Mouse (Mus musculus): ENCODE data around the gene Gm45021. TPM values are rescaled to one million over a fixed set of nuclear protein-coding genes. Genes with fewer than 3 reads are reported as not detected.
A peak's percentile ranks its signal among the peaks of the same experiment; 100 is the strongest.

The Gm45021 gene
- polyA plus RNA-seq, 1 experiment from 2014 or later: not detected

GRCm38 (mm10) chr6:48626464-48626863 is 37.1 kb downstream of the Gm45021 start, which contains the start of gene AI854703:
AI854703 (plus strand) TSS chr6:48626764.
- H3K4me3 ChIP-seq: peak within 1 kb of the TSS; percentile 46
- peaks cover 7% of the 10 kb centered on the region; the same call in 1 of the 2 replicates for H3K36me3 ChIP-seq (ENCODE audit: poor library complexity, severe bottlenecking)
- WGBS: 24% methylated on average over 8 of the region's 8 CpGs
- ATAC-seq: no peak
- no peaks in the 10 kb centered on the region for H3K9me3 ChIP-seq (replicated peaks)
- H3K4me2 ChIP-seq: peak within 1 kb of the TSS; percentile 77
- no peak within 1 kb of the TSS for H3K27ac ChIP-seq
- peaks cover 50% of the 10 kb centered on the region for H3K27me3 ChIP-seq
- peak within 1 kb of the TSS; percentile 64 for H3K9ac ChIP-seq
- H3K4me1 ChIP-seq: peaks cover 20% of the 10 kb centered on the region

GRCm38 (mm10) chr6:48626984-48627383 is 37.6 kb downstream of the Gm45021 start:
- H3K4me2 ChIP-seq: peak overlapping the region; percentile 77
- H3K9me3 ChIP-seq (replicated peaks): no peaks in the 10 kb centered on the region
- H3K27me3 ChIP-seq: peaks cover 50% of the 10 kb centered on the region
- peaks cover 2% of the 10 kb centered on the region; the same call in 1 of the 2 replicates for H3K36me3 ChIP-seq (ENCODE audit: poor library complexity, severe bottlenecking)
- ATAC-seq: peak; percentile 66
- H3K27ac ChIP-seq: no peak overlapping the region
- peaks cover 20% of the 10 kb centered on the region for H3K4me1 ChIP-seq
- under 1% methylated on average over 32 of the region's 32 CpGs for WGBS
- H3K4me3 ChIP-seq: peak overlapping the region; percentile 46
- peak overlapping the region; percentile 64 for H3K9ac ChIP-seq

- no peak for ATAC-seq
Measured at GRCm38 (mm10) chr6:48627511-48627924, 38.1 kb downstream of the Gm45021 start.

DNA sequence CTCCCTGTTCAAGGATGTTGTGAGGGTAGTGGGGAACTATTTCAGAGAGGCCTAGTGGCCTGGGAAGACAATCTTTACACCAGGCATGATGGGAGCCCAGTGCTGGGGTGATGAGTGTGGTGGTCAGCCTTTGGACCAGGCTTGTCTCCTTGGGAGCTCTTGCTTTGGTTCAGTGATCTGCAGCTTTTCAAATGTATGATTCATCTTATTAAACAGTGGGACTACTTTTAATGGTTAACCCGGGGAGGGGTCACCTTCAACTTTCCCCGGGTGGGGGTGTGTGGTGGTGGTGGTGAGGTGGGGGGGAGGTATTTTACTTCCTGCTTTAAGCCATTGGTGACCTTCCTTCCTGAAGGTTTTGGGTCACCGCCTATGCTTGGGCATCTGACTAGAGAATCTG is 39.0 kb downstream of the Gm45021 start:
- 0 out of 2 replicates have a peak overlapping the region, but pooled peaks have one; percentile 72 for H3K4me2 ChIP-seq
- H3K4me1 ChIP-seq: peaks cover 20% of the 10 kb centered on the region
- H3K4me3 ChIP-seq: no peak overlapping the region
- H3K9me3 ChIP-seq (replicated peaks): no peaks in the 10 kb centered on the region
- no peak overlapping the region for H3K9ac ChIP-seq
- H3K36me3 ChIP-seq (ENCODE audit: poor library complexity, severe bottlenecking): no peaks in the 10 kb centered on the region
- H3K27ac ChIP-seq: no peak overlapping the region
- WGBS: 80% methylated on average over 3 of the region's 3 CpGs
- peaks cover 50% of the 10 kb centered on the region for H3K27me3 ChIP-seq
- no peak for ATAC-seq

More at GRCm38 (mm10) chr6:48627511-48627924, 38.1 kb downstream of the Gm45021 start:
- peak overlapping the region; percentile 64 for H3K9ac ChIP-seq
- H3K4me1 ChIP-seq: peaks cover 20% of the 10 kb centered on the region
- no peaks in the 10 kb centered on the region for H3K9me3 ChIP-seq (replicated peaks)
- H3K27me3 ChIP-seq: peaks cover 50% of the 10 kb centered on the region
- peak overlapping the region; percentile 46 for H3K4me3 ChIP-seq
- no peak overlapping the region for H3K27ac ChIP-seq
- no peaks in the 10 kb centered on the region for H3K36me3 ChIP-seq (ENCODE audit: poor library complexity, severe bottlenecking)
- WGBS: 3% methylated on average over 7 of the region's 7 CpGs
- H3K4me2 ChIP-seq: peak overlapping the region; percentile 77

DNA sequence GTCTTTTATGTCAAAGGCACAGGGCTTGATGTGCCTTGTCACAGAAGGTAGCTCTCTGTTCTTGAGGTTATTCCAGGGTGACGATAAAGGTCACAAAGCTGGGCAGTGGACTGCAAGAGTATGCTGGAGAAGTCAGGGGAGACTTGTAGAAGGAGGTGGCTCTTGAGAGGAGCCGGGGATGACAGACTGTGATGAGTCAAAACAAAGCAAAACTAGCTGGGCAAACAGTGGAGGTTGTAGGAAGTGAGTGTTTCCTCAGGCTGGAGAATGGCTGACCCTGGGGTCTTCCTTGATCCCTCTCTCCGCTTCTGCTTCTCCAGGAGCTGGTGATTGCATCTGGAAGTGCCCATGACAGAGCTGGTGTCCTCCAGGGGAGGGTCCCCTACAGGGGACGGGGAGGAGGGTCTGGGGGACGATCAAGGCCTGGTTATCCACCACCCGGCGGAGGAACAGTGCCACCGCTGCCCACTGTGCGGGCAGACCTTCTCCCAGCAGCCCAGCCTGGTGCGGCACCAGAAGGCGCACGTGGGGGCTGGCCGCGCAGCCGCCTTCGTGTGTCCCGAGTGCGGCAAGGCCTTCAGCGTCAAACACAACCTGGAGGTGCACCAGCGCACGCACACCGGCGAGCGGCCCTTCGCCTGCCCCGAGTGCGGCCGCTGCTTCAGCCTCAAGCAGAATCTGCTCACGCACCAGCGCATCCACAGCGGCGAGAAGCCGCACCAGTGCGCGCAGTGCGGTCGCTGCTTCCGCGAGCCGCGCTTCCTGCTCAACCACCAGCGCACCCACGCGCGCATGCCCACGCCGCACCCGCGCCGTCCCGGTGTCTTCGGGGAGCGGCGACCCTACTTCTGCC is 39.6 kb downstream of the Gm45021 start:
- Histone ChIP-seq H3K27me3 (peaks cover 50% of the 10 kb centered on the region), H3K27ac (no peak overlapping the region), H3K36me3 (ENCODE audit: poor library complexity, severe bottlenecking) (no peaks in the 10 kb centered on the region), H3K4me1 (peaks cover 20% of the 10 kb centered on the region), H3K9me3 (replicated peaks) (no peaks in the 10 kb centered on the region), H3K9ac (peak overlapping the region; percentile 69), H3K4me3 (peak overlapping the region; percentile 47), H3K4me2 (peak overlapping the region; percentile 72)
- WGBS: 8% methylated on average over 52 of the region's 54 CpGs
- ATAC-seq: peak; percentile 77

- H3K36me3 ChIP-seq (ENCODE audit: poor library complexity, severe bottlenecking): no peaks in the 10 kb centered on the region
- peaks cover 20% of the 10 kb centered on the region for H3K4me1 ChIP-seq
- peaks cover 50% of the 10 kb centered on the region for H3K27me3 ChIP-seq
- peak overlapping the region; percentile 69 for H3K9ac ChIP-seq
- peak overlapping the region; percentile 47 for H3K4me3 ChIP-seq
- WGBS: 25% methylated on average over 13 of the region's 13 CpGs
- peak overlapping the region; percentile 72 for H3K4me2 ChIP-seq
- no peak overlapping the region for H3K27ac ChIP-seq
- H3K9me3 ChIP-seq (replicated peaks): no peaks in the 10 kb centered on the region
- ATAC-seq: peak; percentile 42; the same call in 1 of the 2 replicates
Measured at GRCm38 (mm10) chr6:48629661-48630034, 40.2 kb downstream of the Gm45021 start.

DNA sequence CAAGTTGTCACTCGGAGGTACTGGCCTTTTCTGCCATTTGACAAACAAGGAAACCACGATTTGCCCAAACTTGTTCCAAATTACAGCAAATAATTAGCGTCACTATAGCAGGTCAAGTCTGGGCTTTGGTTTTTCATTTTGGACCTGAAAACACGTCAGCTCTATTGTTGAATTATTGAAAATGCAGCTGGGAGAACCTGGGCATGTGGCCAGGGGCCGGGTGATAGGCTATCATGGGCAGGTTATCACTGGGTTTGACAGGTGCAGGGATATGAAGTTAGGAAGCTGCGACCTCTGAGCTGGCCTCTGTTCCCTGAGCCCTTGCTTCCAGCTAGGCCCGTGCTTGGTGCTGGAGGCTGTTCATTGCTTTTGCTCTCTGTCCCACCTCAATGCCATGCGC is 41.4 kb downstream of the Gm45021 start:
- no peaks in the 10 kb centered on the region for H3K36me3 ChIP-seq (ENCODE audit: poor library complexity, severe bottlenecking)
- H3K4me2 ChIP-seq: no peak overlapping the region
- peaks cover 20% of the 10 kb centered on the region for H3K4me1 ChIP-seq
- no peak overlapping the region for H3K4me3 ChIP-seq
- peaks cover 42% of the 10 kb centered on the region for H3K27me3 ChIP-seq
- H3K9ac ChIP-seq: no peak overlapping the region
- H3K9me3 ChIP-seq (replicated peaks): no peaks in the 10 kb centered on the region
- no peak overlapping the region for H3K27ac ChIP-seq
- ATAC-seq: no peak
- WGBS: 87% methylated on average over 8 of the region's 8 CpGs

DNA sequence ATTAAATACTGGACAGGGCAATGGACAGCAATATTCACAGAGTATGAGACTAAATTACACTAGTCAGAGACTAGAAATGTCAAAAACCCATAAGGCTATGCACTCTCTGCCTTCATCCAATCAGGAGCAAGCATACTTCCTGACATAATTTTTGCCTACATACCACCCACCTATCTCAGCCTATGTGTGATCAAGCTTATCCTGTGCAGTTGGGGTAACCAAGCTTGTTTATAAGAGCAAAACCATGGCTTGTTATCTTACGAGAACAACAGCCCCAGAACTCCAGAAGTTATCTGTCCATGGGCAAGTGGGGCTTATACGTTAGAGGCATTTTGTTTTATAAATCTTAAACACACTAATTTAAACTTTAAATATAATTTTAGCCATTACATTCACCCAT is 45.7 kb downstream of the Gm45021 start:
- Histone ChIP-seq H3K9me3 (replicated peaks) (no peaks in the 10 kb centered on the region), H3K4me2 (no peak overlapping the region), H3K27me3 (peaks cover 4% of the 10 kb centered on the region), H3K9ac (no peak overlapping the region), H3K27ac (no peak overlapping the region), H3K36me3 (ENCODE audit: poor library complexity, severe bottlenecking) (no peaks in the 10 kb centered on the region), H3K4me1 (no peaks in the 10 kb centered on the region), H3K4me3 (no peak overlapping the region)
- WGBS: 81% methylated on average over 2 of the region's 2 CpGs
- ATAC-seq: no peak

DNA sequence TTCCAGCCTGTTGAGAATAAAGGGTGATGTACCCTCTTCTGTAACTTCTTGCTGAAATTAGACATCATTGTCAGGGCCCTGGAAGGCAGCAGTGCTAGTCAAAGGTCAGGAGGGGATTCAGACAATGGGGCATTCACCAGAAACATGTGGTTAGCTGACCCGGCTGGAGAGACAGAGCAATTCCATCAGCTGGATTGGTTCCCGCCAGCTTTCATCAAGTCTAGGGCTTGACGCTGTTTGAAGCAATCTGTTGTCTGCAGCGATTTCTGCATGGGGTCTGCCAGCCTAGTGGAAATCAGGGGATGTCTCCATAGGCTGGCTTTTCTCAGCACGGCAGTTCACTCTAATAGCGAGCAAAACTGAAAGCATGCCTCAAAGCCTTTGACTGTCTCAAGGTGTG is 47.1 kb downstream of the Gm45021 start:
- Histone ChIP-seq H3K4me3 (no peak overlapping the region), H3K27me3 (no peaks in the 10 kb centered on the region), H3K9me3 (replicated peaks) (no peaks in the 10 kb centered on the region), H3K4me1 (no peaks in the 10 kb centered on the region), H3K9ac (no peak overlapping the region), H3K27ac (no peak overlapping the region), H3K4me2 (no peak overlapping the region), H3K36me3 (ENCODE audit: poor library complexity, severe bottlenecking) (no peaks in the 10 kb centered on the region)
- no peak for ATAC-seq
- 46% methylated on average over 6 of the region's 6 CpGs for WGBS

DNA sequence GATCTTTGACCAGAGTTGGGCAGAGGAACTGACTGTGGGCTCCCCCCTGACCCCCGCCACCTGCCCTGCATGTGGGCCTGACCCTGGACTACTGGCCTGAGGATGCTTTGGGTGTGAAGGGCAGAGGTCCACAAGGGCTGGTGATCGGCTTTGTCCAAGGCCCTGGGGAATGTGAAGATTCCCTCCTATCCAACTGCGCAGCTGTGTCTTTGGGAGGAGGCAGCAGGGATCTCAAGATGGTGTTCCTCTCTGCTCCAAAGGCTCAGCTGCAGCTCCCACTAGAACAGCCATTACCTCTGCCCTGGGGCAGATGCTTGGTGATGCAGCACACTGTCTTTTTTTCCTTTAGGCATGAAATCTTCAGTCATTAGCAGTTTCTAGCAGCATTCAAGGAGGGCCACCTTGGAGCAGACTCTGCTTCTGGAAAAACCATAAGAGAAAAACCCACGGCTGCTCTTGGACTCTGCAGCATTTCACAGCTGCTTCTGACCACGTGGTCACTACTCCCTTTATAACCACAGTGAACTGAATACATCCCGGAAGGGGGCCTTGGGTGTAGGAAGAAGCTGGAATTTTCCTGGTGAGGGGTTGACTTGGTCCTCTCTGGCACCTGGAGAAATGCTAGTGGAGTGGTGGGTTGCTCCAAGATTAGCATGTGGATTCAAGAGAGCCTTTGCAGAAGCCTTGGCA is 48.5 kb downstream of the Gm45021 start:
- Histone ChIP-seq H3K4me3 (no peak overlapping the region), H3K27me3 (no peaks in the 10 kb centered on the region), H3K27ac (no peak overlapping the region), H3K9me3 (replicated peaks) (no peaks in the 10 kb centered on the region), H3K9ac (no peak overlapping the region), H3K4me2 (no peak overlapping the region), H3K36me3 (ENCODE audit: poor library complexity, severe bottlenecking) (no peaks in the 10 kb centered on the region), H3K4me1 (no peaks in the 10 kb centered on the region)
- WGBS: 71% methylated on average over 6 of the region's 6 CpGs
- ATAC-seq: no peak

DNA sequence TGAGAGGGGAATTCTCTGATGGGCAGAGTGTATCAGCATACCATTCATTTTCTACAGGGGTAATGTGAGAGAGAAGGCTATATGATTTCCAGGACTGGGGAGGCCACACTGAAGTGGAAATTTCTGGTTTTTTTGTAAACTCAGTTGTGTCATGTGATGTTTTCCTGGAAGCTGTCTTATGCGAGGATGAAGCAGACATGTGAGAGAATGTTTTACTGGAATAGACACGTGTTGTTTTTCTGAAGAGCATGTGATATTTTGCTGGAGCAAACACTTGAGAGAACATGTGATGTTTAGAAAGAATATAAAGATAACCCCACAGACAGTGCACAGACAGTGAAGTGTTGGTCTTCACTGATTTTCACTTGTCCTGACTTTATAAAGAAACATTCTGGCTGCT is 49.1 kb downstream of the Gm45021 start:
- Histone ChIP-seq H3K36me3 (ENCODE audit: poor library complexity, severe bottlenecking) (no peaks in the 10 kb centered on the region), H3K27me3 (no peaks in the 10 kb centered on the region), H3K27ac (no peak overlapping the region), H3K4me2 (no peak overlapping the region), H3K9ac (no peak overlapping the region), H3K9me3 (replicated peaks) (no peaks in the 10 kb centered on the region), H3K4me3 (no peak overlapping the region), H3K4me1 (no peaks in the 10 kb centered on the region)
- 82% methylated on average over 2 of the region's 2 CpGs for WGBS
- no peak for ATAC-seq

DNA sequence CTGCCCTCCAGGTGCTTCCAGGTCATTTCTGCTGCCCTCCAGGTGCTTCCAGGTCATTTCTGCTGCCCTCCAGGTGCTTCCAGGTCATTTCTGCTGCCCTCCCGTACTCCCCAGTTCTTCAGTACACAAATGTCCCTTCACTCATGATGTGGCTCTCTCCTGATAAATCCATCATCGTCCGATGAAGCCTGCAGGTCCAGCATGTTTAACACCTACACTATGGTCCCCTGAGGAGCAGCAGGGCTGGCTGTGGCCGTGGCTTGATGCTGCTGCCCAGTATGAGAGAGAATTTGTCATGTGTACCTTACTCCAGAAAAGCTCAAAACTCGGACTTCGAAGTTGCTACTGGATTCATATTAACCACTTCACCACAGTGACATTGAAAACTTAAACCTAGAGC is 52.0 kb downstream of the Gm45021 start:
- no peak overlapping the region for H3K9ac ChIP-seq
- H3K4me1 ChIP-seq: no peaks in the 10 kb centered on the region
- no peak overlapping the region for H3K4me3 ChIP-seq
- no peaks in the 10 kb centered on the region for H3K9me3 ChIP-seq (replicated peaks)
- 73% methylated on average over 6 of the region's 6 CpGs for WGBS
- H3K4me2 ChIP-seq: no peak overlapping the region
- ATAC-seq: no peak
- no peaks in the 10 kb centered on the region for H3K36me3 ChIP-seq (ENCODE audit: poor library complexity, severe bottlenecking)
- no peaks in the 10 kb centered on the region for H3K27me3 ChIP-seq
- H3K27ac ChIP-seq: no peak overlapping the region

Data from forebrain, embryonic 13.5 days (tissue).